Comparison of ENCODE assay signal across 16 mouse cellular contexts in the genomic region with DNA sequence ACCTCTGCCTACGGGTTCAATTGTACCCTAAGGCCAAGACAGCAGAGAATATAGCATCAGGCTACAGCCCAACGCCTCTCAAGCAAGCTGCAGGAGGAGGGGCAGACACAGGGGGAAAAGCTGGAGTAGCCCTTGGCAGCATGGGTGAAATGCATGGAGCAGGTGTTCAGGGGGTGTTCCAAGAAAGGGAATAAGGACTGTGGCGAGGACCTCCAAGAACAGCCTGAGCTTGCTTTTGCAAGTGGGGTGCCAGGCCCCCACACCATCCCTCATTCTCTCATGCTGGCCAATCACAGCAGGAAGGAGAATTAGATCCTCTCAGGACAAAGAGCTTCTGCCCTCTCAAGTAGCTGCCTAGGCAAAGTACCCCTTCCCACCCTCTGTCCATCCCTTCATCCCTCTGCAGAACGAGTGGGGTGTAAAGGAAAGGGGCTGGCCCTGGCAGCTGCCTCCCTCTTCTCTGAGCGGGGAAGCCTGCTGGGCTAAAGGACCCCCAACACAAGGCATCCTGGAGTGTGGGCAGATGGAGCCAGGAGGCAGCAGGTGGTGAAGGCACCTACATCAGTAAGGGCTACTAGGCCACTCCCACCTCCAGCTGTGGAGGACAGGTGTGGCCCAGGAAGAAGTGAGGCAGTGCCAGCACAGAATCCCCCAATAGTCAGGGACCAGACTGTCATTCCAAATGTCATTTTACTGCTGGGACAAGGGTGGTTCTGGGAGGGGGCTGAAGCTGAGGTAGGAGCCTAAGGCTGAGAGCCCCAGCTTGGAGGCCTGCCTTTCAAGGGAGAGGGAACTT. TPM values are rescaled to one million over a fixed set of nuclear protein-coding genes. Genes with fewer than 3 reads are reported as not detected.
DNase-seq lines count a peak whose midpoint lies in the region; ATAC-seq and TF ChIP-seq lines count a peak whose summit lies in the region.
"Had no signal": no experiment of that assay in that cellular context is flagged by ENCODE, and none has a peak within 500 bp of the region (broad histone marks: within the 10 kb centered on the region; RNA-seq: fewer than 3 reads in every experiment).

No protein-coding gene starts in this region.

- WGBS in cerebellum, adult 2 months: 46% methylated on average over 5 of the region's 5 CpGs
- 27% methylated on average over 5 of the region's 5 CpGs for WGBS in forebrain, embryonic 14.5 days
- 76% methylated on average over 5 of the region's 5 CpGs for WGBS in limb, embryonic 10.5 days

- DNase-seq in cerebellum, postnatal 14 days: peak; percentile 45 to 49
- no peak for DNase-seq in cerebellum, adult 2 months
- peak; percentile 83 for DNase-seq in left cerebral cortex, postnatal 4 days
- DNase-seq in left cerebral cortex, postnatal 36 days (ENCODE audit: low spot score in 2 of 2): no peak
- DNase-seq in forebrain, embryonic 14.5 days (ENCODE audit: low spot score): peak; percentile 35
- DNase-seq in limb, embryonic 10.5 days (ENCODE audit: low spot score): no peak
- no peak for DNase-seq in adrenal gland, postnatal 4 days (ENCODE audit: low spot score in 2 of 2)
- DNase-seq in left cerebral cortex, postnatal 14 days (ENCODE audit: low spot score in 2 of 2): no peak
- DNase-seq: cerebellum, adult 8-10 months; heart, postnatal 14 days; thymus, adult 2 months had no signal

- no peak for TF ChIP-seq CTCF in cerebellum, adult 2 months (IDR thresholded peaks at IDR 0.05; ENCODE audit: borderline replicate concordance, insufficient read depth, low read depth, low read length)

- no peaks in the 10 kb centered on the region for H3K9me3 ChIP-seq in forebrain, embryonic 14.5 days (replicated peaks; ENCODE audit: control insufficient read depth, low read length)
- no peaks in the 10 kb centered on the region for H3K9me3 ChIP-seq in limb, embryonic 10.5 days (replicated peaks)
- H3K9me3 ChIP-seq: liver, embryonic 12.5 days had no signal

- no peak for ATAC-seq in forebrain, embryonic 14.5 days
- ATAC-seq: activated CD4-positive, CD25-positive, alpha-beta regulatory T cell, adult 4 months; intestine, postnatal 0 days; liver, embryonic 12.5 days had no signal

- no peak for TF ChIP-seq POLR2A in cerebellum, adult 2 months (IDR thresholded peaks at IDR 0.05; ENCODE audit: borderline replicate concordance, insufficient read depth, low read length)

- H3K4me1 ChIP-seq in cerebellum, adult 2 months (ENCODE audit: control insufficient read depth, insufficient read depth, low read length): peaks cover 30% of the 10 kb centered on the region; the same call in 1 of the 2 replicates
- peaks cover 29% of the 10 kb centered on the region for H3K4me1 ChIP-seq in forebrain, embryonic 14.5 days (ENCODE audit: control insufficient read depth, insufficient read depth, low read length)
- peaks cover 42% of the 10 kb centered on the region for H3K4me1 ChIP-seq in limb, embryonic 10.5 days

- peaks cover 39% of the 10 kb centered on the region for H3K36me3 ChIP-seq in forebrain, embryonic 14.5 days (ENCODE audit: control insufficient read depth, insufficient read depth, low read length)
- H3K36me3 ChIP-seq in limb, embryonic 10.5 days: peaks cover 55% of the 10 kb centered on the region

- H3K27me3 ChIP-seq in cerebellum, adult 2 months (ENCODE audit: control insufficient read depth, insufficient read depth, low read length): no peaks in the 10 kb centered on the region
- no peaks in the 10 kb centered on the region for H3K27me3 ChIP-seq in forebrain, embryonic 14.5 days (replicated peaks; ENCODE audit: control insufficient read depth, insufficient read depth, low read length)
- no peaks in the 10 kb centered on the region for H3K27me3 ChIP-seq in limb, embryonic 10.5 days (ENCODE audit: low read depth, poor library complexity, severe bottlenecking)

- intact Hi-C loops in left cerebral cortex, postnatal 4 days (cut with DNase I): no loop called here
- intact Hi-C loops in left cerebral cortex, postnatal 36 days (cut with DNase I): no loop called here
- intact Hi-C loops in left cerebral cortex, postnatal 14 days (cut with DNase I): no loop called here

- H3K27ac ChIP-seq in cerebellum, adult 2 months (ENCODE audit: insufficient read depth, low read length): no peak overlapping the region
- H3K27ac ChIP-seq in forebrain, embryonic 14.5 days (ENCODE audit: low read depth, low read length): peak overlapping the region; percentile 44
- H3K27ac ChIP-seq in limb, embryonic 10.5 days: peak overlapping the region; percentile 67; the same call in 1 of the 2 replicates
- H3K27ac ChIP-seq: kidney, postnatal 0 days; liver, embryonic 12.5 days had no signal

- H3K9ac ChIP-seq in forebrain, embryonic 14.5 days (ENCODE audit: low read length): no peak overlapping the region; the same call in 1 of the 2 replicates
- H3K9ac ChIP-seq: liver, embryonic 12.5 days had no signal

- H3K4me3 ChIP-seq in cerebellum, adult 2 months (replicated peaks; ENCODE audit: insufficient read depth, low read depth, low read length): no peak overlapping the region
- no peak overlapping the region for H3K4me3 ChIP-seq in forebrain, embryonic 14.5 days (ENCODE audit: low read depth, low read length)
- no peak overlapping the region for H3K4me3 ChIP-seq in limb, embryonic 10.5 days
- H3K4me3 ChIP-seq: liver, embryonic 12.5 days had no signal

- H3K4me2 ChIP-seq in forebrain, embryonic 14.5 days (ENCODE audit: low read length): no peak overlapping the region
- H3K4me2 ChIP-seq: liver, embryonic 12.5 days had no signal

RNA-seq across cellular contexts. Expression of gene Plxnb2, which starts 3.8 kb away (rescaled TPM):
- polyA plus RNA-seq in cerebellum, adult 2 months (2012; rRNA removed): 127 and 141 TPM in 2 replicates
- 100 to 1,000 TPM; 100 TPM for total RNA-seq in left cerebral cortex, postnatal 4 days (2021)
- 10 to 100 TPM; 42.2 to 54.0 TPM for total RNA-seq in left cerebral cortex, postnatal 36 days (2021)
- 101 TPM in 2 replicates for polyA plus RNA-seq in forebrain, embryonic 14.5 days (2014; fragmentation: Nextera tagmentation; extraction: Ambion mirVana)
- 147 and 162 TPM in 2 replicates for polyA plus RNA-seq in limb, embryonic 10.5 days (2016; fragmentation: Nextera tagmentation; extraction: Ambion mirVana)
- 100 to 1,000 TPM; 167 to 207 TPM for total RNA-seq in adrenal gland, postnatal 4 days (2021)
- 10 to 100 TPM; 50.7 to 52.0 TPM for total RNA-seq in left cerebral cortex, postnatal 14 days (2021)

RNA-seq across cellular contexts. Expression of gene Dennd6b, which starts 12.0 kb away (rescaled TPM):
- 156 and 165 TPM in 2 replicates for polyA plus RNA-seq in cerebellum, adult 2 months (2012; rRNA removed)
- total RNA-seq in left cerebral cortex, postnatal 4 days (2021): 10 to 100 TPM; 46.6 to 49.4 TPM
- 10 to 100 TPM; 39.9 to 52.2 TPM for total RNA-seq in left cerebral cortex, postnatal 36 days (2021)
- polyA plus RNA-seq in forebrain, embryonic 14.5 days (2014; fragmentation: Nextera tagmentation; extraction: Ambion mirVana): 39.0 and 49.2 TPM in 2 replicates
- polyA plus RNA-seq in limb, embryonic 10.5 days (2016; fragmentation: Nextera tagmentation; extraction: Ambion mirVana): 21.2 and 27.5 TPM in 2 replicates
- total RNA-seq in adrenal gland, postnatal 4 days (2021): 10 to 100 TPM; 11.5 to 13.0 TPM
- total RNA-seq in left cerebral cortex, postnatal 14 days (2021): 10 to 100 TPM; 41.3 to 42.7 TPM

RNA-seq across cellular contexts. Expression of gene Ppp6r2, which starts 27.0 kb away (rescaled TPM):
- polyA plus RNA-seq in cerebellum, adult 2 months (2012; rRNA removed): 240 and 262 TPM in 2 replicates
- total RNA-seq in left cerebral cortex, postnatal 4 days (2021): 100 to 1,000 TPM; 163 to 165 TPM
- total RNA-seq in left cerebral cortex, postnatal 36 days (2021): 100 to 1,000 TPM; 162 to 167 TPM
- polyA plus RNA-seq in forebrain, embryonic 14.5 days (2014; fragmentation: Nextera tagmentation; extraction: Ambion mirVana): 69.4 and 77.1 TPM in 2 replicates
- 15.4 and 21.2 TPM in 2 replicates for polyA plus RNA-seq in limb, embryonic 10.5 days (2016; fragmentation: Nextera tagmentation; extraction: Ambion mirVana)
- 10 to 100 TPM; 53.8 to 57.6 TPM for total RNA-seq in adrenal gland, postnatal 4 days (2021)
- total RNA-seq in left cerebral cortex, postnatal 14 days (2021): 100 to 1,000 TPM; 154 to 159 TPM

RNA-seq across cellular contexts. Expression of gene Mapk11, which starts 34.9 kb away (rescaled TPM):
- 58.1 and 64.1 TPM in 2 replicates for polyA plus RNA-seq in cerebellum, adult 2 months (2012; rRNA removed)
- 10 to 100 TPM; 34.4 to 36.6 TPM for total RNA-seq in left cerebral cortex, postnatal 4 days (2021)
- 10 to 100 TPM; 45.3 to 54.5 TPM for total RNA-seq in left cerebral cortex, postnatal 36 days (2021)
- 28.1 and 30.1 TPM in 2 replicates for polyA plus RNA-seq in forebrain, embryonic 14.5 days (2014; fragmentation: Nextera tagmentation; extraction: Ambion mirVana)
- 20.3 and 21.8 TPM in 2 replicates for polyA plus RNA-seq in limb, embryonic 10.5 days (2016; fragmentation: Nextera tagmentation; extraction: Ambion mirVana)
- 1 to 10 TPM; 6.9 to 8.6 TPM for total RNA-seq in adrenal gland, postnatal 4 days (2021)
- 10 to 100 TPM; 35.2 to 39.7 TPM for total RNA-seq in left cerebral cortex, postnatal 14 days (2021)
- total RNA-seq: megakaryocyte progenitor cell, adult 5-6 weeks had no signal

RNA-seq across cellular contexts. Expression of gene Mapk12, which starts 43.8 kb away (rescaled TPM):
- polyA plus RNA-seq in cerebellum, adult 2 months (2012; rRNA removed): 112 and 128 TPM in 2 replicates
- 1 to 10 TPM; 4.1 to 5.0 TPM for total RNA-seq in left cerebral cortex, postnatal 4 days (2021)
- total RNA-seq in left cerebral cortex, postnatal 36 days (2021): 10 to 100 TPM in 1 of 2 experiments, 1 to 10 TPM in 1; 6.1 to 11.1 TPM
- 4.8 and 5.1 TPM in 2 replicates for polyA plus RNA-seq in forebrain, embryonic 14.5 days (2014; fragmentation: Nextera tagmentation; extraction: Ambion mirVana)
- 21.5 and 26.4 TPM in 2 replicates for polyA plus RNA-seq in limb, embryonic 10.5 days (2016; fragmentation: Nextera tagmentation; extraction: Ambion mirVana)
- 10 to 100 TPM; 13.9 to 16.2 TPM for total RNA-seq in adrenal gland, postnatal 4 days (2021)
- total RNA-seq in left cerebral cortex, postnatal 14 days (2021): 1 to 10 TPM; 6.7 to 8.2 TPM

Comparison
In these comparisons a context has a peak if more than half of its experiments do, and no peak if none do; other contexts are left out.
1. DNase-seq: peak in cerebellum, postnatal 14 days (2 of 2), left cerebral cortex, postnatal 4 days (single experiment) and forebrain, embryonic 14.5 days (single experiment); none in cerebellum, adult 2 months (0 of 2), left cerebral cortex, postnatal 36 days (0 of 2), limb, embryonic 10.5 days (single experiment), adrenal gland, postnatal 4 days (0 of 2) and left cerebral cortex, postnatal 14 days (0 of 2).